Mouse (Mus musculus) E14TG2a.4 (cell line): ENCODE measurements around the gene Tbx21.
A peak's percentile ranks its signal among the peaks of the same experiment; 100 is the strongest.

ENCODE experiments used
- H3K27me3 ChIP-seq: 2 replicates; pipeline ENCODE4 v1.6.1; 2014; ENCODE audit warnings: low read length, control low read depth; ENCODE audit not compliant: insufficient read depth
- H3K36me3 ChIP-seq: 2 replicates; pipeline ENCODE4 v1.6.1; 2014; ENCODE audit warnings: low read length, control low read depth; ENCODE audit not compliant: insufficient read depth
- H3K4me1 ChIP-seq: replicated peaks from 2 replicates; pipeline ENCODE4 v1.6.1; 2014; ENCODE audit warnings: low read depth, low read length, control low read depth
- H3K4me3 ChIP-seq: replicated peaks from 2 replicates; pipeline ENCODE4 v1.5.1; 2014; ENCODE audit warnings: mild to moderate bottlenecking, low read length
- H3K9me3 ChIP-seq: 2 replicates; pipeline ENCODE4 v1.6.1; 2014; ENCODE audit warnings: low read length, control low read depth
- CTCF ChIP-seq: conservative IDR thresholded peaks from 2 replicates; pipeline ENCODE4 v1.5.1; 2014; ENCODE audit warnings: low read length
- NANOG ChIP-seq: IDR thresholded peaks from 2 replicates; pipeline ENCODE4 v1.6.1; 2014; ENCODE audit warnings: borderline replicate concordance, low read length, mixed read lengths
- POU5F1 ChIP-seq: IDR thresholded peaks from 2 replicates; pipeline ENCODE4 v1.6.1; 2014; ENCODE audit warnings: low read length, borderline replicate concordance

Tbx21 gene

GRCm38 (mm10) chr11:97082977-97083376 lies 32.2 kb downstream of the Tbx21 start:
- TF ChIP-seq NANOG (no peak), POU5F1 (no peak), CTCF (peak; percentile 75)
- no peaks in the 10 kb centered on the region for H3K36me3 ChIP-seq
- H3K4me3 ChIP-seq = no peak overlapping the region; the same call in 1 of the 2 replicates
- H3K4me1 ChIP-seq = peaks cover 34% of the 10 kb centered on the region
- peaks cover 9% of the 10 kb centered on the region for H3K9me3 ChIP-seq
- peaks cover 21% of the 10 kb centered on the region for H3K27me3 ChIP-seq

DNA sequence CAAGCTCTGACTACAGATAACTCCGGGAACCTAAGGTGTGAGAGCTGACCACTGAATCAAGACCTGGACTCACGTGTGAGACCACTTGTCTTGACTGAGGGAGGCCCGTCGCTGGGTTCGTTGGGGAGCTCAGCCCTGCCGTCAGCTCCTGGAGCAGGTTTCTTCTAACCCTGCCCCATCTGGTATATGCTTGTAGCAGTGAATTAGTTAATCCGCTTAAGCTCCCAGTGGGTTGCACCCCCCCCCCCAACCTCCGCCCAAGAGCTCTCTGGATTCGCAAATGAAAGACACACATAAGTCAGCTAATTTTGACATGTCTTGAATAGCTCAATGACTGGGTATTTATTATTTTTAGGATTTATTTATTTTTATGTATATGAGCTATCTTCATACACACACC lies 34.8 kb downstream of the Tbx21 start:
- peaks cover 26% of the 10 kb centered on the region for H3K4me1 ChIP-seq
- peaks cover 21% of the 10 kb centered on the region for H3K27me3 ChIP-seq
- no peak for TF ChIP-seq CTCF
- TF ChIP-seq POU5F1 = no peak
- H3K9me3 ChIP-seq = no peaks in the 10 kb centered on the region
- no peak overlapping the region for H3K4me3 ChIP-seq
- no peaks in the 10 kb centered on the region for H3K36me3 ChIP-seq

- Histone ChIP-seq H3K4me1 (peaks cover 14% of the 10 kb centered on the region), H3K9me3 (no peaks in the 10 kb centered on the region), H3K36me3 (no peaks in the 10 kb centered on the region), H3K27me3 (peaks cover 7% of the 10 kb centered on the region), H3K4me3 (no peak overlapping the region)
- TF ChIP-seq POU5F1 (no peak), NANOG (no peak), CTCF (no peak)
These were observed 36.4 kb downstream of the Tbx21 start for GRCm38 (mm10) chr11:97078751-97079150.

GRCm38 (mm10) chr11:97074235-97074634 lies 40.9 kb downstream of the Tbx21 start:
- no peaks in the 10 kb centered on the region for H3K9me3 ChIP-seq
- peaks cover 19% of the 10 kb centered on the region for H3K4me1 ChIP-seq
- H3K27me3 ChIP-seq = no peaks in the 10 kb centered on the region
- H3K4me3 ChIP-seq = no peak overlapping the region
- peaks cover 2% of the 10 kb centered on the region; the same call in 1 of the 2 replicates for H3K36me3 ChIP-seq
- TF ChIP-seq POU5F1 (no peak), CTCF (no peak), NANOG (no peak)

DNA sequence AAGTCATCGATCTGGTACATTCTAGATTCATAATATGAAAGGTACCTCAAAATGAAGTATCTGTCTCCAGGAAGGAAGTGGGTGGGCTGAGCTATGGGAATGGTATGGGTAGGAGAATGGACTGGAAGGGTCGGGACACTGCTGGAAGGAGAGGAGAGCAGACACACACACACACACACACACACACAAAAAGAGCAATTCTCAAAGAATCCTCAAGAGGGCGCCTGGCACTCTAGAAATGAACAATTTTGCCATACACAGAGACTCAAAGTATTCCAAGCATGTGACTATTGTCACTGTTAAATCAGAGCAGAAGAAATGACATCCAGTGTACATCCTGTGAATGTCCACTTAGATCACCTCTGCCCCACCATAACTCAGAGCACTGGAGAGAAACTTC lies 42.6 kb downstream of the Tbx21 start:
- H3K4me1 ChIP-seq = peaks cover 34% of the 10 kb centered on the region

GRCm38 (mm10) chr11:97071129-97071528 lies 44.0 kb downstream of the Tbx21 start:
- Histone ChIP-seq H3K9me3 (no peaks in the 10 kb centered on the region), H3K36me3 (peaks cover 21% of the 10 kb centered on the region), H3K4me3 (no peak overlapping the region), H3K27me3 (no peaks in the 10 kb centered on the region), H3K4me1 (peaks cover 48% of the 10 kb centered on the region)
- TF ChIP-seq POU5F1 (no peak), CTCF (no peak), NANOG (no peak)

More for the DNA sequence above, 42.6 kb downstream of the Tbx21 start:
- H3K27me3 ChIP-seq = no peaks in the 10 kb centered on the region
- peak; percentile 75 for TF ChIP-seq CTCF
- no peak for TF ChIP-seq POU5F1
- peaks cover 18% of the 10 kb centered on the region for H3K36me3 ChIP-seq
- no peak overlapping the region for H3K4me3 ChIP-seq
- H3K9me3 ChIP-seq = no peaks in the 10 kb centered on the region

DNA sequence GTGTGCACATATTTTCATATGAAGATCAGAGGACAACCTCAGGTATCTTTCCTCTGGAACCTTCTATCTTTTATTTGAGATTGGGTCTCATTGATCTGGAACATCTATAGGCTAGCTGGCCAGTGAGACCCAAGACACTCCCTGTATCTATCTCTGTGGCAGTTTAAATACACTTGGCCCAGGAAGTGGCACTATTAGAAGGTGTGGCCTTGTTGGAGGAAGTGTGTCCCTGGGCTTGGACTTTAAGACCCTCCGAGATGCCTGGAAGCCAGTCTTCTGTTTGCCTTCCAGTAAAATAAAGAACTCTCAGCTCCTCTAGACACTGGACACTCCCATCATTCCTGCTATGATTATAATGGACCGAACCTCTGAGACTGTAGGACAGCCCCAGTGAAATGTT lies 45.4 kb downstream of the Tbx21 start:
- Histone ChIP-seq H3K36me3 (peaks cover 21% of the 10 kb centered on the region), H3K4me3 (no peak overlapping the region), H3K4me1 (peaks cover 62% of the 10 kb centered on the region), H3K27me3 (no peaks in the 10 kb centered on the region), H3K9me3 (no peaks in the 10 kb centered on the region)
- TF ChIP-seq NANOG (no peak), CTCF (no peak), POU5F1 (no peak)

- Histone ChIP-seq H3K9me3 (no peaks in the 10 kb centered on the region), H3K27me3 (no peaks in the 10 kb centered on the region), H3K4me1 (peaks cover 62% of the 10 kb centered on the region), H3K4me3 (no peak overlapping the region), H3K36me3 (peaks cover 21% of the 10 kb centered on the region)
- TF ChIP-seq CTCF = no peak
- TF ChIP-seq POU5F1 = no peak
- TF ChIP-seq NANOG = no peak
These were observed 45.8 kb downstream of the Tbx21 start for GRCm38 (mm10) chr11:97069333-97069732.

GRCm38 (mm10) chr11:97066656-97067360 lies 48.3 kb downstream of the Tbx21 start:
- TF ChIP-seq NANOG (no peak), POU5F1 (no peak), CTCF (no peak)
- H3K4me1 ChIP-seq = peaks cover 57% of the 10 kb centered on the region
- no peaks in the 10 kb centered on the region for H3K27me3 ChIP-seq
- H3K36me3 ChIP-seq = peaks cover 21% of the 10 kb centered on the region
- no peaks in the 10 kb centered on the region for H3K9me3 ChIP-seq
- peak overlapping the region; percentile 74 for H3K4me3 ChIP-seq
